Mouse (Mus musculus) T-helper 17 cell (primary cell): Measurements from ENCODE around the gene Gm11983.
"Not testable (repeated sequence)": the region's sequence is repeated elsewhere in the genome, so short reads cannot be mapped to it uniquely, and the experiment has no call there.

Experiments
- in situ Hi-C, 2 experiments: fragments of 300-600 bp; cut with MboI, MseI; formaldehyde crosslinking; loops; 1 replicate in 1 of 2; 2 replicates in 1 of 2; pipeline ENCODE4 v1.15.1; 2025; ENCODE audit warnings: high pct_unique_total_duplicates in 2 of 2

Gene Gm11983

GRCm38 (mm10) chr11:6837554-6837953, at the start of gene Gm11983:
TSS of gene Gm11983 (minus strand) at chr11:6837654.
- in situ Hi-C loops: no loop called here

DNA sequence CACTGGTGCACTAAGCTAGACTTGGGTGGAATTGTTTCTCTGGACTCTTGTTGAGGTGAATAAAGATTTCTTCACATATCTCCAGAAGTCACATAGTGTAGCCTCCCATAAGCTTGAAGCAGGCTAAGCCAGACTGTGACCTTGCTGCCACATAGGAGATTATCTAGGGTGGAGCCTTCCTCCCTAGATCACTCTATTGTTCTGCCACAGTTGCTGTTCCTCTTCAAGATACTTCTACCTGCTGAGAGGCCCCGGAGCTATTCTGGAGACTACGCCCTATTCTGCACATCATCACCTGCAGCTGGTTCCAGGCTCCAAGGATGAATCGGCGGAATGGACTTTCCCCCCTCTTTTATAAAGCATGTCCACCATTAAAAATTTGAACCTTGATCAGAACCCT, 45.6 kb upstream of the Gm11983 start:
- in situ Hi-C loops: not testable (repeated sequence)

GRCm38 (mm10) chr11:6881614-6882013, 44.2 kb upstream of the Gm11983 start:
- in situ Hi-C loops: no loop called here

DNA sequence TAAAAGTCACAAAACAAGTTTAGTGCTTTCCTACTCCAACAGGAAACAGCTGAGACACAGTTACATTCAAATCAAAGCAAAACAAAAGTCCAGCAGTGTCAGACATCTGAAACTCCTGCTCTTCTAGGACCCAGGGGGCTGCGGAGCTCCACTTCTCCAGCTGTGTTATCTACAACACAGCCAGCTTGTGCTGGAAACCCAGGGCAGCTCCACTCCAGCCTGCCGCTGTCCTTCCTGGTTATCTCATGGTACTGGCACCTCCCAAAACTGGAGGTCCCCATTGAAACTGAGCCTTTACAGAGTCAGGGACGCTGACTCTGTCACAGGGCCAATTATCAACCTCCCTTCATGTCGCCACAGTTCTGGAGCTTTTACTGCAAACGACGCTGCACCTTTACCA, 40.3 kb upstream of the Gm11983 start:
- in situ Hi-C loops: no loop called here

GRCm38 (mm10) chr11:6870947-6871346, 33.5 kb upstream of the Gm11983 start:
- in situ Hi-C loops: no loop called here

DNA sequence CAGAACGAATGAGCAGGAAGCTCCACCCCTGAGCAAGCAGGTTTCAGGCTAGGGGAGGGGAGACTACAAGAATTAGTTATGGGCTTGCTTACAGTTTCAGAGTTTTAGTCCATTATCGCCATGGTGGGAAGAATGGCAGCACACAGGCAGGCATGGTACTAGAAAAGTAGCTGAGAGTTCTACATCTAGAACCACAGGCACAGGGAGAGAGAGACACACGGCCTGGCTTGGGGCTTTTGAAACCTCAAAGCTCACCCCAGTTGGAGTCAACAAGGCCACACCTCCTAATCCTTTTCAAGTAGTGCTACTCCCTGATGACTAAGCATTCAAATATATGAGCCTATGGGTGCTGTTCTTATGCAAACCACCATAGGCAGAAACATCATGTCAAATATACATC, 28.1 kb upstream of the Gm11983 start:
- in situ Hi-C loops: no loop called here

DNA sequence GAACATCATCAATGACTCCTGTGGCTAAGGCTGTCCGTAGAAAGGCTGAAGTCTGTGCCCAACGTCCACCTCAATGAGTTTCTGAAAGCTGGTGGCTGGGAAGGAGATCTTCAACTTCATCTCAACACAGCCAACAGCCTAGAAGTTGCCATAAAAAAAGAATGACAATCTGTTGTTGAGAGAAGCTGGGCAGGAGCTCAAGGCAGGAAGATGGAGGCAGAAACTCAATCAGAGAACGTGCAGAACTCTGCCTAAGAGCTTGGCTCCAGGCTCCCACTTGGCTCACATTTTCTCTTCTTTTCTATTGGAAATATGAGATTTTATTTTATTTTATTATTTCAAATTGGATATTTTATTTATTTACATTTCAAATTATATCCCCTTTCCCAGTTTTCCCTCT, 24.7 kb upstream of the Gm11983 start:
- in situ Hi-C loops: no loop called here

GRCm38 (mm10) chr11:6859898-6860858, 22.7 kb upstream of the Gm11983 start:
- in situ Hi-C loops: no loop called here

- in situ Hi-C loops: no loop called here
Measured at GRCm38 (mm10) chr11:6859096-6859495, 21.6 kb upstream of the Gm11983 start.

GRCm38 (mm10) chr11:6855942-6856341, 18.5 kb upstream of the Gm11983 start:
- in situ Hi-C loops: no loop called here

DNA sequence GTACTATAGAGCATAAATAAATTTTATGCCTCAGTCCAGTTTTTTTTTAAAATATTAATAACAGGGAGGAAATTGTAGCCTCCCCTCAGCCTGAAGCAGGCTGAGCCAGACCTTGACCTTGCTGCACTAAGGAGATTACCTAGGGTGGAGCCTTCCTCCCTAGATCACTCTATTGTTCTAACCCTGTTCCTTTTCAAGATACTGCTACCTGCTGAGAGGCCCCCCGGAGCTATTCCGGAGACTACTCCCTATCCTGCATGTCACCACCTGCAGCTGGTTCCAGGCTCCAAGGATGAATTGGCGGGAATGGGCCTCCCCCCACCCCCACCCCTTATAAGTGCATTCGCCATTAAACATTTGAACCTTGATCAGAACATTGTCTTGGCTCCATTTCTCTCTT, 15.9 kb upstream of the Gm11983 start:
- in situ Hi-C loops: not testable (repeated sequence)

GRCm38 (mm10) chr11:6843831-6844230, 6.4 kb upstream of the Gm11983 start:
- in situ Hi-C loops: no loop called here

GRCm38 (mm10) chr11:6842160-6842559, 4.7 kb upstream of the Gm11983 start:
- in situ Hi-C loops: no loop called here

- in situ Hi-C loops: no loop called here
Measured at GRCm38 (mm10) chr11:6840775-6841174, 3.3 kb upstream of the Gm11983 start.

- in situ Hi-C loops: no loop called here
Measured at GRCm38 (mm10) chr11:6834636-6835035, 2.8 kb downstream of the Gm11983 start.

DNA sequence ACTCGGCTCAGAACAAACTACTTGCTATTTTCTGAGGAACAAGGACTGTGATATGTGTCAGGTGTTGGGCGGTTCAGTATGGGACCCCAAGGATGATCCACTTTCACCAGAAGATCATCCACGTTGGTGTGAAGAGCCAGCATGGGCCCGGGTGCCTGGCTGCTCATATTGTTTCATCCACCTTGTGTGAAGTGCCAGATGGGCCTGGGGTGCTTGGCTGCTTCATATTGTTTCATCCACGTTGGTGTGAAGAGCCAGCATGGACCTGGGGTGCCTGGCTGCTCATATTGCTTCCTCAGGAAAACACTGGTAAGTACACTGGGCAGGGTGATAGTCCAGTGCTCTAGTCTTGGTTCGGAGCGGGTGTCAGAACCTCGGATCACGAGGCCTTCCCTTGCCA, 3.7 kb downstream of the Gm11983 start:
- in situ Hi-C loops: no loop called here

DNA sequence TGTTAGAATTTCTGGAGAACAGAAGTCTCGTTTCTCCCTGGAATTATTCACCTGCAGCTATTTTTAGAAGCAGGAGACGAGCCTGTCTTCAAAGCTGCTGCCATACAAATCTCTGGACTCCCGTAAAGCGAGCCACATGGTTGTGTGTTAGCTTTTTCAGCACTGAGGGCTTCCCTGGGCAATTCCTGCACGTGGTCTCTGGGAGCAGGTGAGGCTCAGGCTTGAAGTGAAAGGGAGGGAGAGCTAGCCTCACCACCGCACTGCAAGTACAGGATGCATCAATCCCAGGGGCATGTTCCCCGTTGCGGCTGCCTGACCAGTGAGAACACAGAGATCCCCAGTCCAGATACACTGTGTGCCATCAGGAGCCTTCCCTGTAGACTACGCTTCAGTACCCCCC, 5.5 kb downstream of the Gm11983 start:
- in situ Hi-C loops: no loop called here

DNA sequence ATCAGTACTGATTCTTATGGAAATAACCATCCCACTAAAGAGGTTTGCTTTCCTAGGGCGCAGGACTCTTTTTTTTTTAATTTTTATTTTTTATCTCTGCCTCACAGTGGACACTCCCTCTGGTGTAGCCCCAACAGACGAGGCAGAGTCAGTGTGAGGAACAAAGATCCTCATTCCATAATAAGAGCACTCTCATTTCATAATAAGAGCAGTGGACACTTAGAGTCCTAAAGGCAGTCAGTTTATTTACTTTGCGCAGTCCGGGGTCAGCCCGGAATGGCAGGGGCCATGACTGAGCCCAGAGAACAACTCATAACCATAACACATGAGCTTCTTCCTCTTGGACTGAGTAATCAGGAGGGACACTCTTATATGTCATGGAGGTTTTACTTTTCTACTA, 9.3 kb downstream of the Gm11983 start:
- in situ Hi-C loops: no loop called here

DNA sequence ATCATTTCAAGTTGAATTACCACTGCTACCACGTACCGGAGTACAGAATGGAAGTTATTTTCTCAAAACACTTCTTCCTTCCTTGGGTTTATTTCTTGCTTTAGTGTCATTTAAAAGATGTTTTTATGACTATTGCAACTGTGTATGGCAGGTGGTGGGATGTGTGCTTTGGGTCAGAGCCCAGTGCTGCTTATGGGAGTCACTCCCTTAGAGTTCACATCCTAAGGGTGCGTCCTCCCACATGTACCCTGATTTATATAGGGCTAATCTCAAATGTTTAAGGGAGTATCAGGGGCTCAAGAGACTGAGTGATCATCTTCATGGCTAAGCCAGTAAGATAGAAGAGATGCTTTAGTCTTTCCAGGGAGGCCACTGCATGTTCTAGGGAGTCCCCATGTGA, 11.3 kb downstream of the Gm11983 start:
- in situ Hi-C loops: no loop called here

- in situ Hi-C loops: no loop called here
Measured at GRCm38 (mm10) chr11:6823176-6823575, 14.3 kb downstream of the Gm11983 start.

DNA sequence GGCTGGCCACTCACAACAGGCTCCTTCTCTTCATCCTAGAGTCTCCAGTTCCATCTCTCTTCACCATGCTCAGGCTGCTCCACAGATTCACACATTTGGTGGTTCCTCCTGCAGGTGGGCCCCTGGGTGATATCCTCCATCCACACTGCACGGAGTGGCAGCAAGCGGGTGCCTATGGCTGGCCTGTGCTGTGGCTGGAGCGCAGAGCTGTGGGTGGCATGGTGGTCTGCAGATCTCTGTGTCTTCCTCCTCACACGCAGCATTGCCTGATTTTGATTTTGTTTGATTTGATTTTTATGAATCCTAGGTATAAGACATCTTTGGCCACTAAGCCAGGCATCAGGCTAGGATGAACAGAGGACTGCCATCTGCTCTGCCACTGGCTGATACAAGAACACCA, 23.0 kb downstream of the Gm11983 start:
- in situ Hi-C loops: no loop called here

- in situ Hi-C loops: not testable (repeated sequence)
Measured at GRCm38 (mm10) chr11:6802879-6803278, 34.6 kb downstream of the Gm11983 start.

- in situ Hi-C loops: no loop called here
Measured at GRCm38 (mm10) chr11:6790690-6791089, 46.8 kb downstream of the Gm11983 start.
